Mouse (Mus musculus) heart, adult 18-20 months (tissue): ENCODE measurements at regions not wholly inside any gene's neighbourhood (a gene's known extent, or its start where the extent isn't known, plus 50 kb on each side); places are given as distances from the start of the nearest gene placed in this dataset.

Experiments used
- DNase-seq, 2 experiments: peaks; one replicate each; pipeline ENCODE4 v3.0.0; 2021 to 2022; ENCODE audit warnings: mixed read lengths in 1 of 2

GRCm38 (mm10) chr17:83930401-83930800 lies 82.6 kb upstream of the Haao start:
- DNase-seq = no peak

- peak in 1 of 2 experiments; percentile 58 for DNase-seq
Observed at GRCm38 (mm10) chr17:83927749-83928387, 80.1 kb upstream of the Haao start.

GRCm38 (mm10) chr17:83924259-83924922 lies 76.6 kb upstream of the Haao start:
- DNase-seq = peak in 1 of 2 experiments; percentile 55

- no peak for DNase-seq
Observed at GRCm38 (mm10) chr17:83920894-83921293, 73.1 kb upstream of the Haao start.

- no peak for DNase-seq
Observed at GRCm38 (mm10) chr17:83920225-83920624, 72.5 kb upstream of the Haao start.

GRCm38 (mm10) chr17:83918413-83919139 lies 70.8 kb upstream of the Haao start:
- DNase-seq = peak; percentile 63 to 83

GRCm38 (mm10) chr17:83917781-83918180 lies 70.0 kb upstream of the Haao start:
- DNase-seq = peak in 1 of 2 experiments; percentile 47

- DNase-seq = peak; percentile 86 to 89
Observed at GRCm38 (mm10) chr17:83916684-83917166, 69.0 kb upstream of the Haao start.

GRCm38 (mm10) chr17:83915034-83915433 lies 67.3 kb upstream of the Haao start:
- no peak for DNase-seq

- no peak for DNase-seq
Observed at GRCm38 (mm10) chr17:83914603-83915002, 66.8 kb upstream of the Haao start.

GRCm38 (mm10) chr17:83913711-83914415 lies 66.1 kb upstream of the Haao start:
- DNase-seq = no peak

- DNase-seq = no peak
Observed at GRCm38 (mm10) chr17:83912421-83912820, 64.7 kb upstream of the Haao start.

- peak in 1 of 2 experiments; percentile 77 for DNase-seq
Observed at GRCm38 (mm10) chr17:83908811-83909210, 61.0 kb upstream of the Haao start.

GRCm38 (mm10) chr17:83907538-83907937 lies 59.8 kb upstream of the Haao start:
- DNase-seq = no peak

GRCm38 (mm10) chr17:83906751-83907537 lies 59.2 kb upstream of the Haao start:
- no peak for DNase-seq

- DNase-seq = peak; percentile 86 to 87
Observed at GRCm38 (mm10) chr17:83903467-83903866, 55.7 kb upstream of the Haao start.

- no peak for DNase-seq
Observed at GRCm38 (mm10) chr17:83902523-83902922, 54.8 kb upstream of the Haao start.

- no peak for DNase-seq
Observed at GRCm38 (mm10) chr17:83902091-83902490, 54.3 kb upstream of the Haao start.

GRCm38 (mm10) chr17:83899588-83900152 lies 51.9 kb upstream of the Haao start:
- DNase-seq = no peak

GRCm38 (mm10) chr17:83898531-83898930 lies 50.8 kb upstream of the Haao start:
- no peak for DNase-seq
